Mouse (Mus musculus): ENCODE measurements around the gene Qpctl. TPM values are rescaled to one million over a fixed set of nuclear protein-coding genes. Genes with fewer than 3 reads are reported as not detected.

Qpctl gene
- total and polyA plus RNA-seq, 3 experiments: 3.1 to 6.5 TPM; not detected in 1

DNA sequence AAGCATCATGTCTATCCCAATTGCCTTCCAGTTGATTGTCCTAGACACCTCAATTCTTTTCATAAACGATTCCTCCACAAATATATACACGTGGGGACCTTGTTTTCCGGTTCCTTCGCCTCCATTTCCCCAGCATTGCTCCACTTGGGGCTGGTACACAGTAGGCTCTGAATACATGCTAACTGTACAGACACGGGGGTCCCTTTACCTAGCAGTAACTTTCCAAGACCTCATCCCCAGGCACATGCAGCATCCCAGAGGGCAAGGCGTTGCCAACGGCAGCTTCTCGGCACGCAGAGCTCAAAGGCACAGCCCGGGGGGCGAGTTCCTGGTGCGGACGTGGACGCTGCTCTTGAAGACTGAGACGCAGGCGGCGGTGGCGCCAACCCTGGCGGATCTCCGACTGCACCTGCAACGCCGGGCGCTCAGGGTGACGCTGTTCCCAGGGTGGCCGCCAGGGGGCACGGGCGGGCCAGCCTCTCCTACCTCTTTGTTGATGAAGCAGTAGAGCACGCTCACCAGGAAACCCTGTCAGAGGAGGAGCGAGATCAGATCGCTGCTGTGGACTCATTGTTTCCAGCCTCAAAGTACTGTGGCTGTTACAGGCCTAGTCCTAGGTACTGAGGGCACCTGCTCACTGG is 8.2 kb upstream of the Qpctl start:
- H3K27ac ChIP-seq (ENCODE audit: control insufficient read depth, low read depth, low read length): 0 out of 2 replicates have a peak overlapping the region, but pooled peaks have one; percentile 13
- no peaks in the 10 kb centered on the region for H3K27me3 ChIP-seq (ENCODE audit: control insufficient read depth in 1 of 2, insufficient read depth in 2 of 2, low read length in 2 of 2)
- peak overlapping the region; percentile 62 for H3K9ac ChIP-seq (ENCODE audit: control insufficient read depth, low read depth, low read length, poor library complexity, severe bottlenecking)
- H3K36me3 ChIP-seq (ENCODE audit: control insufficient read depth in 1 of 2, insufficient read depth in 2 of 2, low read length in 2 of 2): peaks cover 0 to 3% of the 10 kb centered on the region in 2 experiments; a peak in 2 of 4 replicates
- H3K4me3 ChIP-seq (ENCODE audit: control insufficient read depth in 1 of 2, insufficient read depth in 1 of 2, low read depth in 2 of 2, low read length in 2 of 2): peak overlapping the region; percentile 5 to 35; a peak in 2 of 4 replicates
- no peaks in the 10 kb centered on the region for H3K9me3 ChIP-seq (replicated peaks; ENCODE audit: insufficient read depth, low read length)
- DNase-seq (ENCODE audit: low read depth, low spot score): peak; percentile 91
- no peaks in the 10 kb centered on the region for H3K79me2 ChIP-seq (ENCODE audit: control insufficient read depth, insufficient read depth, low read length, poor library complexity)
- peaks cover 0 to 6% of the 10 kb centered on the region in 2 experiments; a peak in 1 of 4 replicates for H3K4me1 ChIP-seq (ENCODE audit: control insufficient read depth in 1 of 2, insufficient read depth in 2 of 2, low read length in 2 of 2)
- TF ChIP-seq RCOR1 (IDR thresholded peaks at IDR 0.05; ENCODE audit: low read depth, low read length) (no peak), CHD1 (IDR thresholded peaks at IDR 0.05; ENCODE audit: low read depth, low read length) (no peak), MYB (IDR thresholded peaks at IDR 0.05; ENCODE audit: low read depth, low read length) (no peak; the same call in 1 of the 2 replicates), NRF1 (IDR thresholded peaks at IDR 0.05; ENCODE audit: insufficient read depth, low read depth, low read length, poor library complexity, severe bottlenecking) (no peak; the same call in 1 of the 2 replicates), HCFC1 (IDR thresholded peaks at IDR 0.05; ENCODE audit: low read depth, low read length) (peak; percentile 60), BHLHE40 (IDR thresholded peaks at IDR 0.05; ENCODE audit: borderline replicate concordance, low read depth, low read length) (peak; percentile 25; the same call in 1 of the 2 replicates), ZKSCAN1 (IDR thresholded peaks at IDR 0.05; ENCODE audit: low read depth, low read length) (no peak), E2F4 (IDR thresholded peaks at IDR 0.05; ENCODE audit: borderline replicate concordance, low read depth, low read length) (no peak), TAL1 (IDR thresholded peaks at IDR 0.05; ENCODE audit: low read length) (no peak), MEF2A (IDR thresholded peaks at IDR 0.05; ENCODE audit: extremely low read depth, insufficient replicate concordance, low read depth, low read length, poor library complexity, severe bottlenecking) (no peak), USF1 (IDR thresholded peaks at IDR 0.05; ENCODE audit: low read depth, low read length) (no peak), CTCF (IDR thresholded peaks at IDR 0.05 in 2 of 3, conservative IDR thresholded peaks at IDR 0.05 in 1 of 3; ENCODE audit: control insufficient read depth in 1 of 3, insufficient read depth in 1 of 3, low read depth in 2 of 3, low read length in 3 of 3, poor library complexity in 1 of 3, severe bottlenecking in 1 of 3) (peak; percentile 93 to 97 (median 93)), EP300 (IDR thresholded peaks at IDR 0.05; ENCODE audit: low read depth in 1 of 2, low read length in 2 of 2) (no peak), ZMIZ1 (IDR thresholded peaks at IDR 0.05; ENCODE audit: low read depth, low read length) (no peak), RAD21 (IDR thresholded peaks at IDR 0.05; ENCODE audit: low read depth, low read length) (peak; percentile 72), KAT2A (conservative IDR thresholded peaks at IDR 0.05; ENCODE audit: low read depth, low read length) (no peak), UBTF (IDR thresholded peaks at IDR 0.05; ENCODE audit: borderline replicate concordance, insufficient read depth, low read depth, low read length) (no peak), CHD2 (IDR thresholded peaks at IDR 0.05; ENCODE audit: low read length) (no peak), USF2 (IDR thresholded peaks at IDR 0.05; ENCODE audit: borderline replicate concordance in 1 of 2, insufficient read depth in 1 of 2, low read depth in 1 of 2, low read length in 2 of 2) (no peak), NELFE (IDR thresholded peaks at IDR 0.05; ENCODE audit: low read depth, low read length) (no peak), POLR2A (IDR thresholded peaks at IDR 0.05; ENCODE audit: control insufficient read depth in 1 of 2, insufficient read depth in 1 of 2, low read depth in 1 of 2, low read length in 2 of 2, poor library complexity in 1 of 2) (peak in 1 of 2 experiments; percentile 25; a peak in 1 of 4 replicates), ELF1 (IDR thresholded peaks at IDR 0.05; ENCODE audit: low read depth, low read length) (peak; percentile 44; the same call in 1 of the 2 replicates), POLR2AphosphoS5 (IDR thresholded peaks at IDR 0.05; ENCODE audit: borderline replicate concordance, low read depth, low read length) (no peak), MXI1 (IDR thresholded peaks at IDR 0.05; ENCODE audit: low read depth, low read length) (peak; percentile 82), GABPA (IDR thresholded peaks at IDR 0.05; ENCODE audit: low read depth, low read length) (no peak), SIN3A (IDR thresholded peaks at IDR 0.05; ENCODE audit: low read length) (peak; percentile 92), POLR2AphosphoS2 (IDR thresholded peaks at IDR 0.05; ENCODE audit: low read length) (no peak), ZC3H11A (IDR thresholded peaks at IDR 0.05; ENCODE audit: low read depth, low read length) (peak; percentile 55), SMC3 (IDR thresholded peaks at IDR 0.05; ENCODE audit: low read depth, low read length) (peak; percentile 90), TBP (IDR thresholded peaks at IDR 0.05; ENCODE audit: low read depth, low read length) (no peak), MAZ (IDR thresholded peaks at IDR 0.05; ENCODE audit: low read depth, low read length) (0 out of 2 replicates have a peak, but pooled peaks have one; percentile 15), MYC (IDR thresholded peaks at IDR 0.05; ENCODE audit: low read depth, low read length) (peak; percentile 47; the same call in 1 of the 2 replicates), ETS1 (IDR thresholded peaks at IDR 0.05; ENCODE audit: low read depth, low read length) (no peak), TCF12 (IDR thresholded peaks at IDR 0.05; ENCODE audit: low read depth, low read length) (0 out of 2 replicates have a peak, but pooled peaks have one; percentile 43), ZNF384 (IDR thresholded peaks at IDR 0.05; ENCODE audit: low read depth, low read length) (no peak), MAX (IDR thresholded peaks at IDR 0.05; ENCODE audit: low read length) (peak; percentile 47; the same call in 1 of the 2 replicates)
